In genomic region chr13:69991253-69991891, GRCm38 (mm10) we compare ENCODE assay signal across 7 mouse cellular contexts.
DNase-seq lines count a peak whose midpoint lies in the region; ATAC-seq lines count a peak whose summit lies in the region.

No protein-coding gene starts in this region.

- peak; percentile 57 for DNase-seq in ES-CJ7 (ENCODE audit: low read depth, low spot score)
- peak; percentile 56 for DNase-seq in adrenal gland, adult 2 months
- peak; percentile 73 for DNase-seq in embryo, embryonic 10 days (ENCODE audit: low spot score)
- peak; percentile 43 to 65 for DNase-seq in layer of hippocampus, adult 8-10 months (ENCODE audit: low spot score in 2 of 2)
- DNase-seq in lung, postnatal 10 days = peak; percentile 47
- DNase-seq in right cerebral cortex, adult 2 months (ENCODE audit: low spot score in 2 of 2) = peak; percentile 67 to 76

- peak; percentile 80 for ATAC-seq in granulocyte monocyte progenitor cell, adult 5-6 weeks (replicated peaks; ENCODE audit: poor library complexity, severe bottlenecking)

Comparison
In these comparisons a context has a peak if more than half of its experiments do, and no peak if none do; other contexts are left out.
1. Peak in every context shown above with its lines: DNase-seq and ATAC-seq.